Mouse (Mus musculus) granulocyte monocyte progenitor cell, adult 5-6 weeks (primary cell): Measurements from ENCODE around the gene Foxo6. TPM values are rescaled to one million over a fixed set of nuclear protein-coding genes. Genes with fewer than 3 reads are reported as not detected.

Experiments
- ATAC-seq: replicated peaks from 2 replicates; pipeline ENCODE4 v1.8.0; 2016; ENCODE audit warnings: mild to moderate bottlenecking, moderate TSS enrichment, inconsistent platforms; ENCODE audit not compliant: poor library complexity, severe bottlenecking
- total RNA-seq, 2 experiments: library from RNA; stranded (forward) in 1 of 2; stranded (reverse) in 1 of 2; fragments of 200-712, 200-1000 nt in 1 of 2; fragments of >200 nt in 1 of 2; fragmentation: Nextera tagmentation in 1 of 2; gene quantifications; 2 replicates each; pipeline ENCODE4 v1.2.3; 2014 to 2017

Gene Foxo6
- total RNA-seq, 2 experiments from 2014 or later: not detected

GRCm38 (mm10) chr4:120218878-120219277, 68.3 kb downstream of the Foxo6 start:
- no peak for ATAC-seq

Other genes with a start within 250 kb of the Foxo6 start
- gene AL607142.1, start 222.4 kb downstream of the Foxo6 start, total RNA-seq (2014; fragmentation: Nextera tagmentation): not detected in 2 replicates
- gene AL607142.1, start 222.4 kb downstream of the Foxo6 start, total RNA-seq (2017): not detected in 2 replicates
- not detected in 2 replicates for gene Edn2, start 126.1 kb downstream of the Foxo6 start, total RNA-seq (2014; fragmentation: Nextera tagmentation)
- gene Edn2, start 126.1 kb downstream of the Foxo6 start, total RNA-seq (2017): not detected in 2 replicates
- gene Scmh1, start 117.9 kb upstream of the Foxo6 start, total RNA-seq (2014; fragmentation: Nextera tagmentation): 58.8 and 61.4 TPM in 2 replicates
- 7.8 and 10.1 TPM in 2 replicates for gene Scmh1, start 117.9 kb upstream of the Foxo6 start, total RNA-seq (2017)
- not detected in 2 replicates for gene Slfnl1, start 244.9 kb upstream of the Foxo6 start, total RNA-seq (2014; fragmentation: Nextera tagmentation)
- not detected in 2 replicates for gene Slfnl1, start 244.9 kb upstream of the Foxo6 start, total RNA-seq (2017)